Mouse (Mus musculus): ENCODE data around the gene Zfp366.

DNA sequence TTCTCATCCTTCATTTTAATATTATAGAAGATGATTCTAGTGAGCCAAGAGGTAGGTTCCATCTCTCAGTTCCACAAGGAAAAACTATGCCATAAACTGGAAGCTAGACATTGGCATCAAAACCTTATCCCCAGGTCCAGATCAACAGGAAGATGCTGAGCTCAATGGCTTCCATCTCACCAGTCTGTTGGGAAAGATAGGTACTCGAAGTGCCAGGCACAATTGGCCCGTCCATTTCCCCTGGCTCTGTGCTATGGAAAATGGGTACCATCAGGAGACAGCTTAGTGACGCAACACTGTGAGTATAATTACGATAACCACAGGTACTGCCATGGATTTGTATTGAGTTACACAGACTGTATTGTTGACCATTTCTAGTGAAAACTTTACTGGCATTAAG lies 72.3 kb downstream of the Zfp366 start:
- no peak for TF ChIP-seq CTCF (IDR thresholded peaks at IDR 0.05; ENCODE audit: extremely low read depth, insufficient read length, insufficient replicate concordance, low read depth, low read length)
- TF ChIP-seq POLR2A (IDR thresholded peaks at IDR 0.05; ENCODE audit: low read depth, low read length) = no peak
